Mouse (Mus musculus): ENCODE results near the gene Micu2. TPM values are rescaled to one million over a fixed set of nuclear protein-coding genes. Genes with fewer than 3 reads are reported as not detected.
A peak's percentile ranks its signal among the peaks of the same experiment; 100 is the strongest.
"Not testable (repeated sequence)": the region's sequence is repeated elsewhere in the genome, so short reads cannot be mapped to it uniquely, and the experiment has no call there.

The Micu2 gene
- polyA plus RNA-seq, 1 experiment = 19.2 TPM

GRCm38 (mm10) chr14:57967080-57967797 lies 31.8 kb downstream of the Micu2 start:
- no peak for DNase-seq (ENCODE audit: low read depth, low spot score)
- WGBS = 73% methylated on average over 4 of the region's 4 CpGs

DNA sequence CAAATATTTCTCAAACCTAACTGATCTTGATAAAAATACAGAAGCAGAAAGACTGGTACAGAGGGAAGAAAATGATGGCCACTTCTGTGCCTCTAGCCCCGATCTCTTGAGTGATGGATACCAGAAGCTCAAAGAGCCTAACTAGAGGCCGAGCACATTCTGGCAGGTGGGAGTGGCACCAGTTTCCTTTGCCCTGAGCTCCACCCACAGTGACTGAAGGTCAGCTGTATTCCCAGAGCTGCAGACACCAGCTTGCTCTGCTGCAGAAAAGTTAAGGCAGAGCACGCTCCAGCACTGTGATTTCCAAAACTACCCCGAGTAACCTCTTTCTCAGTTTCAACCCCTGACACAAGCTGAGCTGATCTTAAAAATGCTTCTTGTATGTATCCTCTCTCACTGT lies 37.2 kb downstream of the Micu2 start:
- DNase-seq (ENCODE audit: low read depth, low spot score) = peak; percentile 19
- 33% methylated on average over 4 of the region's 4 CpGs for WGBS

GRCm38 (mm10) chr14:57951089-57951488 lies 48.0 kb downstream of the Micu2 start:
- DNase-seq (ENCODE audit: low read depth, low spot score) = no peak
- WGBS = 32% methylated on average over 2 of the region's 2 CpGs

DNA sequence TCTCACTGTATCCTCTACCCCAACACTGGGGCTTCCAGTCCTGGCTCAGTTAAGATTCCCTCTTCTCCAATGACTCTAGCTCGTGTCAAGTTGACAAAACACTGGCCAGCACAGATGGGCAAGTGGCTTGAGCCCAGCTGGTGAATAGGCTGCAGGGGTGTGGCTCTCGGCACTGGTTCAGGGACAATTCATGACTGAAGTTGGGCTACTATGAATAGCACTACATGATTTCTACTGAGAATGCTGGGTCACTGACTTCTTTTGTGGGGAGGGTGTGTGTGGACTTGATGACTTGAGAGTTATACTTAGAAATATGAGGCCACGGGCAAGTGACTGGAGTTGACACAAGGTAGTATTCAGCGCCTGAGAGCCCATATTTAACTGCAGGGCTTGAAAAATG lies 53.2 kb downstream of the Micu2 start:
- 74% methylated on average over 4 of the region's 4 CpGs for WGBS

GRCm38 (mm10) chr14:57937297-57937696 lies 61.8 kb downstream of the Micu2 start:
- WGBS = 95% methylated on average over 6 of the region's 6 CpGs
- no peak for DNase-seq (ENCODE audit: low read depth, low spot score)

More for the DNA sequence above, 53.2 kb downstream of the Micu2 start:
- no peak for DNase-seq (ENCODE audit: low read depth, low spot score)

- 97% methylated on average over 13 of the region's 13 CpGs for WGBS
- DNase-seq (ENCODE audit: low read depth, low spot score) = no peak
Observed at GRCm38 (mm10) chr14:57934666-57935065, 64.4 kb downstream of the Micu2 start.

DNA sequence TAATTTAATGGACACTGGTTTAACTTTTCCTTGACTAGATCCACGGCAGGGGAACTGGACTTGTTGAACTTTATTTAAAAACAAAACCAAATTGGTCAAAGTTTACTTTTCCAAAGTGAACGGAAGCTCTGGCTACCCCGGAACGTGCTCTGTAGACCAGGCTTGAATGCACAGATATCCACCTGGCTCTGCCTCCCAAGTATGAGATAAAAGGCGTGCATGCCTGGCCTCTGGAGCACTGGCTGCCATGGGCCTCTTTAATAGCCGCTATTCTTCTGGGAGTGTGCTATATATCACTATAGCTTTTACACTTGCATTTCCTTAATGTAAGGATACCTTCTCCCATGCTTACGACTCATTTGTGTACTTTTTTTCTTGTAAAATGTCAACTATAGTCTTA lies 65.5 kb downstream of the Micu2 start:
- DNase-seq (ENCODE audit: low read depth, low spot score) = no peak
- WGBS = 31% methylated on average over 7 of the region's 7 CpGs

GRCm38 (mm10) chr14:57932881-57933443 lies 66.1 kb downstream of the Micu2 start:
- 66% methylated on average over 7 of the region's 7 CpGs for WGBS
- DNase-seq (ENCODE audit: low read depth, low spot score) = no peak

GRCm38 (mm10) chr14:57921428-57922131 lies 77.5 kb downstream of the Micu2 start:
- DNase-seq (ENCODE audit: low read depth, low spot score) = no peak
- WGBS = 65% methylated on average over 10 of the region's 10 CpGs

DNA sequence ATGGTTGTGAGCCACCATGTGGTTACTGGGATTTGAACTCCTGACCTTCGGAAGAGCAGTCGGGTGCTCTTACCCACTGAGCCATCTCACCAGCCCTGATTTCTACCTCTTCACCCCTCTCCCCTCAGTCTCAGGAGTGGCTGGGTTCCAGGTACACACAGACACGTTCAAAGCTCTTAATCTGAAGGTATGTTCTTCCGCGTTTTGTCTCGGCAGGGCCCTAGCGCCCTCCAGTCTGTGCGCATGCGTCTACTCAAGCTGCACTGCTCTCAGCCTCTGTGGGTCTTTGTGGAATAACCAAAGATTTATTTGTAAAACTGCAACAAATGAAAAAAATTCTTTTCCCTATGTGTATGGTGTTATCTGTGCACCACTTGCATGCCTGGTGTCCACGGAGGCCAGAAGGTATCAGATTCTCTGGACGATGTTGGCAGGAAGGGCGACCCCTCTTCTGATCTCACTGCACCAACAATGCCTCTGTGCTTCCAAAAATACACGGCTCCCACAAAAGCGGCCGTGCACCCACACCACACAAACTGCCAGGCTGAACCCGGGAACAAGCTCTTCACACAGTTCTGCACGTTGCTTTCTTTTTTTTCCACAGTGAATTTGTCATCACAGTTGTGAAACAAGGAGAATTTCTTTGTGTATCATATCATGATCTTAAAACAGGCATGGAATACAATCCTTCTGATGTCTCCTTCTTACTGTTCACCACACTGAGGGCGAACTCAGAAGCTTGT lies 78.3 kb downstream of the Micu2 start:
- WGBS = 83% methylated on average over 18 of the region's 18 CpGs
- DNase-seq (ENCODE audit: low read depth, low spot score) = no peak

DNA sequence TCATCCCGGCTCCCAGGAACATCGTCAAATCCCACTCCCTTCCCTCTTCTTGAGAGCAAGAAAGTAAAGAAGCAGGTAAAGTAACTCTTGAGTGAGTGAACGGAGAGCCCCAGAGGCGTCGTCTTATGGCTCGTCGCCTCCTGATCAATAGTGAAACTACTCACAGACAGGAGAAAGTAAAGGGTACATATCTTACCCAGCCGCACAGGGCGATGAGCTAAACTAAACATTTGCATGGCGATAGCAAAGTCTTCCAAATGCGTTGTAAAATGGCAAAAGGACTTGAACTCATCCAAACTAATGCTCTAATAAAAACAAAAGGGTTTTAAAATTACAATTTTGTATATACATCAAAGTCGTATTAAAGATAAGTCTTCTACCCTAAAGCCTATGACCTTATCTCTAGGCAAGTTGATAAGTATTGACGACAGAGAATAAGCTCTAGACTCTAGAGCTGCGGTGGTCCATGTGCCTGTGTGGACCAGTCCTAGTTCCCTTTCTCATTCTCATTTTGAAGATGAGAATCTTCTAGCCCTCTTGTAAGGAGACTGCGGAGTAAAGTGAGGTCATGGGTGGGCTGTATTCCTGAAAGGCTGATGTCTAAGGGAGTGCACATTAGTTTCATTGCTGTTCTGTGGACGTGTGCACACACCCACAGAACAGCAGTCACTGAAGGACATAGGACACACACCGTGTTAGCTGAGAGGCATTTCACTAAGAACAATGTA lies 79.8 kb downstream of the Micu2 start:
- DNase-seq (ENCODE audit: low read depth, low spot score) = no peak
- WGBS = 89% methylated on average over 17 of the region's 17 CpGs

GRCm38 (mm10) chr14:57915341-57915740 lies 83.7 kb downstream of the Micu2 start:
- DNase-seq (ENCODE audit: low read depth, low spot score) = no peak
- WGBS = 87% methylated on average over 6 of the region's 6 CpGs

DNA sequence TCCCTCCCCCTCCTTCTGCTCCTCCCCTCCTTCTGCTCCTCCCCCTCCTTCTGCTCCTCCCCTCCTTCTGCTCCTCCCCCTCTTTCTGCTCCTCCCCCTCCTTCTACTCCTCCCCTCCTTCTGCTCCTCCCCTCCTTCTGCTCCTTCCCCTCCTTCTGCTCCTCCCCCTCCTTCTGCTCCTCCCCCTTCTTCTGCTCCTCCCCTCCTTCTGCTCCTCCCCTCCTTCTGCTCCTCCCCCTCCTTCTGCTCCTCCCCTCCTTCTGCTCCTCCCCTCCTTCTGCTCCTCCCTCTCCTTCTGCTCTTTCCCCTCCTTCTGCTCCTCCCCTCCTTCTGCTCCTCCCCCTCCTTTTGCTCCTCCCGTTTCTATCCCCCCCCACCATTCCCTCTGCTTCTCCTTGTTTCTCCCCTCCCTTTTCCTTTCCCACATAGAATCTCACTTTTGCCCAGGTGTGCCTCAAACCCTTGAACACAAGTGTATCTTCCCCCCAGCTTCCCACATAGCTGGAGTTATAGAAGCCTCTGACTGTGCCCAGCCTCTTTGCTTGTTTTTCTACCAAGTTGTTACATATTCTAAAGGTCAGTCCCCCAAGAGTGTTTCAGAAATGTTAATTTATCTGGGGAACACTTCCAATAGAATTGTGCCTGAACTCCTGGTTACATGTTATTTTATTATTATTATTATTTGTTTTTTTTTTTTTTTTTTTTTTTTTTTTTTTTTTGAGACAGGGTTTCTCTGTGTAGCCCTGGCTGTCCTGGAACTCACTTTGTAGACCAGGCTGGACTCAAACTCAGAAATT lies 86.7 kb downstream of the Micu2 start:
- DNase-seq (ENCODE audit: low read depth, low spot score) = not testable (repeated sequence)
- 27% methylated on average over 1 of the region's 1 CpGs for WGBS

- DNase-seq (ENCODE audit: low read depth, low spot score) = not testable (repeated sequence)
Observed at GRCm38 (mm10) chr14:57911787-57912186, 87.3 kb downstream of the Micu2 start.

- DNase-seq (ENCODE audit: low read depth, low spot score) = no peak
- WGBS = 86% methylated on average over 4 of the region's 4 CpGs
Observed at GRCm38 (mm10) chr14:57911316-57911715, 87.7 kb downstream of the Micu2 start.

GRCm38 (mm10) chr14:57910501-57911068 lies 88.5 kb downstream of the Micu2 start:
- DNase-seq (ENCODE audit: low read depth, low spot score) = peak; percentile 95

DNA sequence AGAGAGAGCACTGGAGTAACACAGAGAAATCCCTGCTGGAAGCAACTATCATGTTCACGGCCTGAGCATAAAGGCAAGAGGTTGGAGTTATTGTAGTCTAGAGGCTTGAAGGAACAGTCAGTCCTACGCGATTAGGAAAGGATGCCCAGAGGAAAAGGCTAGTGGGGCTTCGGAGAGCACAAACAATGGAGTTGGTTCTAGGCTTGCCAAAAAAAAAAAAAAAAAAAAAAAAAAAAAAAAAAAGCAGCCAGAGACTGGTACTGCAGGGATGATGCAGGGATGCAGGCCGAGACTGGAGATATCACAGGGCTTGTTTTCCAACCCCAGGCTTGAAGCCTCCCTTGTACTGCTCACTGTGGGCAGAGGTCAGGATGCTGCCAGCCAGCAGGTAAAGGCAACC lies 89.8 kb downstream of the Micu2 start:
- WGBS = 89% methylated on average over 5 of the region's 5 CpGs
- no peak for DNase-seq (ENCODE audit: low read depth, low spot score)

More at GRCm38 (mm10) chr14:57910501-57911068, 88.5 kb downstream of the Micu2 start:
- 13% methylated on average over 26 of the region's 26 CpGs for WGBS

DNA sequence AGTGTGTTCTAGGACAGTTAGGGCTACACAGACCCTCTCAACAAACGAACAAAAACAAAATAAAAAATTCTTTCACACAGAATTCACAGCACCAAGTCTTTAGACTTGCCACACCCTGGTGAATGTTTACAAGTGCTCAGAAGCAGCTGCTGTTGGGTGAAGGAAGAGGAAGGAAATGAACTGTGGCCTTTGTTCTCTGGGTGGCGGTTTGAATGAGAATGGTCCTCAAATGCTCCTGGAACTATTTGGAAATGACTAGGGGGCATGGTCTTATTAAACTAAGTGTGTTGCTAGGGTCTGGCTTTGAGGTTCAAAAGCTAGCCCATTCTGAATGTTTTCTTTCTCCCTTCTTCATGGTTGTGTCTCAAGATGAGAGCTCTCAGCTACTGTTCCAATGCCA lies 90.6 kb downstream of the Micu2 start:
- 16% methylated on average over 2 of the region's 2 CpGs for WGBS
- DNase-seq (ENCODE audit: low read depth, low spot score) = no peak
